Mouse (Mus musculus) right cerebral cortex, adult 2 months (tissue): Measurements from ENCODE around the gene Gatad2b.

Experiments
- DNase-seq, 2 experiments: peaks; one replicate each; pipeline ENCODE4 v3.0.0; 2021 to 2022; ENCODE audit warnings: low spot score in 2 of 2

Gatad2b gene

GRCm38 (mm10) chr3:90381727-90382126 lies 88.7 kb downstream of the Gatad2b start:
- no peak for DNase-seq

GRCm38 (mm10) chr3:90383690-90384089 lies 90.7 kb downstream of the Gatad2b start:
- no peak for DNase-seq

GRCm38 (mm10) chr3:90384851-90385375 lies 91.9 kb downstream of the Gatad2b start:
- no peak for DNase-seq

GRCm38 (mm10) chr3:90386817-90387216 lies 93.8 kb downstream of the Gatad2b start:
- no peak for DNase-seq

- peak in 1 of 2 experiments; percentile 46 for DNase-seq
Observed at GRCm38 (mm10) chr3:90387483-90387882, 94.5 kb downstream of the Gatad2b start.

GRCm38 (mm10) chr3:90388192-90388591 lies 95.2 kb downstream of the Gatad2b start:
- no peak for DNase-seq

GRCm38 (mm10) chr3:90388726-90389510 lies 95.9 kb downstream of the Gatad2b start:
- DNase-seq: no peak

- DNase-seq: peak in 1 of 2 experiments; percentile 52
Observed at GRCm38 (mm10) chr3:90389511-90390490, 96.8 kb downstream of the Gatad2b start, which contains the start of gene Slc27a3. Gene Slc27a3 (minus strand): TSS chr3:90389938.

- DNase-seq: no peak
Observed at GRCm38 (mm10) chr3:90391004-90391403, 98.0 kb downstream of the Gatad2b start.

GRCm38 (mm10) chr3:90391941-90392340 lies 99.0 kb downstream of the Gatad2b start:
- DNase-seq: no peak

- no peak for DNase-seq
Observed at GRCm38 (mm10) chr3:90392661-90393060, 99.7 kb downstream of the Gatad2b start.

- no peak for DNase-seq
Observed at GRCm38 (mm10) chr3:90395629-90396028, 102.7 kb downstream of the Gatad2b start.

- DNase-seq: no peak
Observed at GRCm38 (mm10) chr3:90400993-90401392, 108.0 kb downstream of the Gatad2b start.

- no peak for DNase-seq
Observed at GRCm38 (mm10) chr3:90404121-90404520, 111.1 kb downstream of the Gatad2b start.

GRCm38 (mm10) chr3:90404609-90405008 lies 111.6 kb downstream of the Gatad2b start:
- no peak for DNase-seq

- DNase-seq: no peak
Observed at GRCm38 (mm10) chr3:90406414-90406813, 113.4 kb downstream of the Gatad2b start.

GRCm38 (mm10) chr3:90408721-90409120 lies 115.7 kb downstream of the Gatad2b start:
- DNase-seq: no peak

GRCm38 (mm10) chr3:90412312-90413010 lies 119.5 kb downstream of the Gatad2b start:
- peak; percentile 70 to 73 for DNase-seq

GRCm38 (mm10) chr3:90413011-90413396 lies 120.0 kb downstream of the Gatad2b start:
- no peak for DNase-seq
